Mouse (Mus musculus): ENCODE results near the gene Gm14744. TPM values are rescaled to one million over a fixed set of nuclear protein-coding genes. Genes with fewer than 3 reads are reported as not detected.
"Not testable (repeated sequence)": the region's sequence is repeated elsewhere in the genome, so short reads cannot be mapped to it uniquely, and the experiment has no call there.

Gene Gm14744
- polyA plus RNA-seq (2012; rRNA removed), result not detected in 2 replicates

DNA sequence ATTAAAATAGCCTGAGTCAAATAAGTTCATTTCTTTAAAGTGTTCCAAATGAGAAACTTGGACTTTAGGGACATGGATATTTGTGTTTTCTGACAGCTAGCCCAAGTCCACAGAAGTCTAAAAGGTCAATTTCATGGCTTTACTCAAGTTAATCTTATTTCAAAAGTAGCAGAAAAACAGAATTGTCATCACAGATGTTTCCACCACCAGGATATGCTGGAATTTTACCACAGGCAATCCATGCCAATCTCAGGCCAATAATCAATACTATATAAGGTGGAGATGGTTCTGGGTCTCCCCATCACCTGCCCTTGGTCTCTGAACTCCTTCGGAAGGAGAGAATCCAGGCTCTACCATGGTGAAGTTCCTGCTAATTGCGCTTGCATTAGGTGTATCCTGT is at the start of gene Gm14744:
Gm14744 (plus strand) TSS at position 301 of the 400 bp plus-strand sequence.
- not testable (repeated sequence) for H3K4me3 ChIP-seq (ENCODE audit: control insufficient read depth, low read depth, low read length); H3K27me3 ChIP-seq (ENCODE audit: control insufficient read depth, insufficient read depth, low read length); H3K27ac ChIP-seq (ENCODE audit: control insufficient read depth, insufficient read depth, low read depth, low read length); H3K4me1 ChIP-seq (ENCODE audit: control insufficient read depth, insufficient read depth, low read length); H3K36me3 ChIP-seq (ENCODE audit: control insufficient read depth, insufficient read depth, low read length)

DNA sequence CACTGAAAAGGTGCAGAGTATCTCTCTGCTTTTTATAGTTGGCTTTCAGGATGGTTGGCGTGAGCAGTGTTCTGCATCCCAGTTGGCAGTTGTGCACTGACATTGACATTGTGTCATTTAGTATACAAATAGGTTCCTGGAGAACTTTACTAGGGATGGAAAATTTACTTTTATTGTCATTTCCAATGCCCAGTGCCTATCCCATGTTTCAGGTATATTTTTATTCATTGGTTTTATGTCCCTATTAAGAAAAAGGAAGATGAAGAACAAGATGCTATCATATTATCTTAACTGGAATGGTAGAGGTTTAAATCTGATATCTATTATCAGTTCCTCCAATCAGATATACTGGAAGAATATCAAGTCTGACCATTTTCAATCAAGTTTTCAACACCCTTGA is 11.0 kb upstream of the Gm14744 start, which contains the start of gene Pbsn:
Pbsn (minus strand) TSS at position 101 of the 400 bp plus-strand sequence.
- Histone ChIP-seq H3K4me3 (ENCODE audit: control insufficient read depth, low read depth, low read length) (no peak within 1 kb of the TSS), H3K27me3 (ENCODE audit: control insufficient read depth, insufficient read depth, low read length) (no peaks in the 10 kb centered on the region), H3K36me3 (ENCODE audit: control insufficient read depth, insufficient read depth, low read length) (no peaks in the 10 kb centered on the region), H3K27ac (ENCODE audit: control insufficient read depth, insufficient read depth, low read depth, low read length) (no peak within 1 kb of the TSS), H3K4me1 (ENCODE audit: control insufficient read depth, insufficient read depth, low read length) (no peaks in the 10 kb centered on the region)
- TF ChIP-seq CTCF (IDR thresholded peaks at IDR 0.05; ENCODE audit: control insufficient read depth, insufficient read depth, insufficient replicate concordance, low read depth, low read length) (no peak), POLR2A (IDR thresholded peaks at IDR 0.05; ENCODE audit: control insufficient read depth, low read depth, low read length) (no peak)

DNA sequence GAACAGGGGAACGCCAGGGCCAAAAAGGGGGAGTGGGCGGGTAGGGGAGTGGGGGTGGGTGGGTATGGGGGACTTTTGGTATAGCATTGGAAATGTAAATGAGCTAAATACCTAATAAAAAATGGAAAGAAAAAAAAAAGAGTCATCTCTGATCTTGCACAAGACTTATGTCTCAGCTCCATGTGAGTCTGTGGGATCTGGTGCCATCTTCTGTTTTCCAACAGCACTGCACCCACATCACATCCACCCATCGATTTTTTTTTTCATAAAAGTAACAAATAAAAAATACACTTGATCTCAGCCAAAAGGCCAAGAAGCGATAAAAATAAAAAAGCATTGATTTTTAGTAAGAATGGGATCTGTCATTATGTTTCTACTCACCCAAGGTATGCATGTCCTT is 15.5 kb downstream of the Gm14744 start:
- not testable (repeated sequence) for H3K27me3 ChIP-seq (ENCODE audit: control insufficient read depth, insufficient read depth, low read length); H3K36me3 ChIP-seq (ENCODE audit: control insufficient read depth, insufficient read depth, low read length); H3K27ac ChIP-seq (ENCODE audit: control insufficient read depth, insufficient read depth, low read depth, low read length); H3K4me3 ChIP-seq (ENCODE audit: control insufficient read depth, low read depth, low read length); H3K4me1 ChIP-seq (ENCODE audit: control insufficient read depth, insufficient read depth, low read length)

Other genes starting within 250 kb of the Gm14744 start
- 1.6 and 2.4 TPM in 2 replicates for gene Prkx, start 68.5 kb upstream of the Gm14744 start, polyA plus RNA-seq (2012; rRNA removed)
- gene Pbsn, start 11.1 kb upstream of the Gm14744 start, polyA plus RNA-seq (2012; rRNA removed), result not detected in 2 replicates
- gene 5430402E10Rik, start 60.3 kb downstream of the Gm14744 start, polyA plus RNA-seq (2012; rRNA removed), result not detected in 2 replicates
- gene Obp1a, start 226.6 kb downstream of the Gm14744 start, polyA plus RNA-seq (2012; rRNA removed), result not detected in 2 replicates

Data from testis, adult 2 months (tissue).